Mouse (Mus musculus) midbrain, embryonic 10.5 days (tissue): Measurements from ENCODE around the gene Olfr166. TPM values are rescaled to one million over a fixed set of nuclear protein-coding genes. Genes with fewer than 3 reads are reported as not detected.
"Not testable (repeated sequence)": the region's sequence is repeated elsewhere in the genome, so short reads cannot be mapped to it uniquely, and the experiment has no call there.

Experiments
- DNase-seq: peaks from one replicate; pipeline ENCODE4 v3.0.0-alpha.2; 2017; ENCODE audit warnings: low spot score
- H3K27ac ChIP-seq: fragments of 300-500 bp; sonication (generic); replicated peaks from 2 replicates; pipeline ENCODE4 v1.5.1; 2016; ENCODE audit warnings: mild to moderate bottlenecking
- H3K27me3 ChIP-seq: fragments of 300-500 bp; sonication (generic); 2 replicates; pipeline ENCODE4 v1.6.1; 2016; ENCODE audit warnings: low read depth, mild to moderate bottlenecking; ENCODE audit not compliant: poor library complexity, severe bottlenecking
- H3K36me3 ChIP-seq: fragments of 300-500 bp; sonication (generic); 2 replicates; pipeline ENCODE4 v1.6.1; 2016; ENCODE audit warnings: mild to moderate bottlenecking, moderate library complexity
- H3K4me1 ChIP-seq: fragments of 300-500 bp; sonication (generic); 2 replicates; pipeline ENCODE4 v1.6.1; 2016
- H3K4me3 ChIP-seq: fragments of 300-500 bp; sonication (generic); 2 replicates; pipeline ENCODE4 v1.5.1; 2016; ENCODE audit warnings: mild to moderate bottlenecking, moderate library complexity
- H3K9me3 ChIP-seq: fragments of 300-500 bp; sonication (generic); replicated peaks from 2 replicates; pipeline ENCODE4 v1.6.1; 2016; ENCODE audit warnings: mild to moderate bottlenecking
- WGBS: fragments of 180-500 bp; shearing (Covaris S2); methylation state at CpG from one replicate; pipeline ENCODE4 v1.1.7; 2016; 5-methylcytosine and 5-hydroxymethylcytosine counted together
- polyA plus RNA-seq: library from polyadenylated mRNA; unstranded; fragments of >200 nt; fragmentation: Nextera tagmentation; extraction: Ambion mirVana; gene quantifications from 2 replicates; pipeline ENCODE4 v1.2.1, GENCODE M21; 2016

The Olfr166 gene
- not detected in 2 replicates for polyA plus RNA-seq

DNA sequence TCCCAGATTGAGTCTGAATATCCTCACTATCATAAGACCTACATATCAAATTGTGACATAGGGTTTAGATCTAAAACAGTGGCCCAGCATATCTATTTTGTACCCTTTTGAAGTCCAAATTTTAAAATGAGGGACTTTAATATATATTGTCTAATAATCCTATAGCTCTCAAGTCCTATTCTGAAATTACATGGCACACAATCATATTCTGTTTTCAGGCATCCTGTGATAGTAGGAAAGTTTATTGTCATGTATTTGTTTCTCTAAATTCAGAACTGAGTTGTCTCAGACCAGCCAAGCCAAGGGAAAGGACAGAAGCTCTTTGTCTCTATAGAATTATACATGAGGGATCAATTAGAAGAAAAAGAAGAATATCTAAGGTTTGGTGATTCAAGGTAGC lies at the start of gene Olfr166:
Gene Olfr166, plus strand, starts transcription at position 301 of the 400 bp plus-strand sequence.
- no peaks in the 10 kb centered on the region for H3K4me1 ChIP-seq

DNA sequence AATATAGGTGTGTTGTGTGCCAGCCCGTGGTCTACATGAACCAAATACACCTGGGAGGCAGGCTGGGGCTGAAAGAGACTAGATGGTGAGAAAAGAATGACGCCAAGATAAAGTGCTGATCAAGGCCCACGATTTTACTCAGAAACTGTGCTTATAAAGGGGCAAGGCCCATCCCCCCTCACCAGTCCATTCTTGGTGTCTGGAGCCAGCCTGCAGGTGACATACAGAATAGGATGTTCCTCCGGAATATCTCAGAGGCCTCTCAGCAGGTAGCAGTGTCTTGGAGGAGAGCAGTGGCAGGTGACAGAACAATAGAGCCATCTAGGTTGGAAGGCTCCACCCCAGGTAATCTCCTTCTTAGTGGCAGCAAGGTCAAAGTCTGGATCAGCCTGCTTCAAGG lies 24.8 kb upstream of the Olfr166 start:
- WGBS: 85% methylated on average over 4 of the region's 4 CpGs
- DNase-seq, H3K4me1 ChIP-seq, H3K36me3 ChIP-seq, H3K4me3 ChIP-seq, H3K27ac ChIP-seq, H3K27me3 ChIP-seq: not testable (repeated sequence)
- peaks cover 17% of the 10 kb centered on the region; the same call in 1 of the 2 replicates for H3K9me3 ChIP-seq

More for the DNA sequence above, at the start of gene Olfr166:
- H3K9me3 ChIP-seq: peaks cover 17% of the 10 kb centered on the region; the same call in 1 of the 2 replicates
- no peak within 1 kb of the TSS for H3K4me3 ChIP-seq
- no peaks in the 10 kb centered on the region for H3K27me3 ChIP-seq
- no peaks in the 10 kb centered on the region for H3K36me3 ChIP-seq
- no peak for DNase-seq
- no peak within 1 kb of the TSS for H3K27ac ChIP-seq

DNA sequence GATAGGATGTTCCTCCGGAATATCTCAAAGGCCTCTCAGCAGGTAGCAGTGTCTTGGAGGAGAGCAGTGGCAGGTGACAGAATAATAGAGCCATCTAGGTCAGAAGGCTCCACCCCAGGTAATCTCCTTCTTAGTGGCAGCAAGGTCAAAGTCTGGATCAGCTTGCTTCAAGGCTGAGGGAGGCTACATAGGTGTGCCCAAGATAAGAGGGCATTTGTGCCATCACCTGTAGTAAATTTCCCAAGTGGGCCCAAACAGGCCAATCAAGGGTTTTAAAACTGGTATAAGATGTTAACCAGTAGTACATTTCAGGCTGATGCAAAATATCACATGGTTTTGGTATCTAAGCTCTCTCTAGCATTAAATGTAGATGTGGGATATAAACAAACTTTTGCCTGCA lies 19.1 kb upstream of the Olfr166 start:
- 82% methylated on average over 1 of the region's 1 CpGs for WGBS
- Histone ChIP-seq H3K4me3 (no peak overlapping the region), H3K9me3 (0 out of 2 replicates have a peak, but pooled peaks cover 3% of the 10 kb centered on the region), H3K27ac (no peak overlapping the region), H3K4me1 (no peaks in the 10 kb centered on the region), H3K27me3 (no peaks in the 10 kb centered on the region), H3K36me3 (no peaks in the 10 kb centered on the region)
- DNase-seq: no peak

DNA sequence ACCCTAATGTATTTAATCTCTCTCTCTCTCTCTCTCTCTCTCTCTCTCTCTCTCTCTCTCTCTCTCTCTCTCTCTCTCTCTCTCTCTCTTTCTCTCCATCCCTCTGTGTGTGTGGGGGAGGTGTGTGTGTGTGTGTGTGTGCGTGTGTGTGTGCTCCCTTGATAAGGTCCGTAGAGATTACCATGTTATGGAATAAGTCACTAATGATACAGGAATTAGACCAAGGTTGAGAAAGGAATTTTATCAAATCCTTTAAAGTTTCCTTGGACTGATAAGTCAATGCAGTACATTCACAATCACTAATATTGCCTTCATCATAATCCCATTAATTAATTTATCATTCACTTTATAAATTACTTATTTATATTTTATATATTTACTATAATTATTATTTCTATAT lies 38.7 kb downstream of the Olfr166 start, which contains the start of gene Olfr167:
Gene Olfr167, minus strand, starts transcription at position 101 of the 400 bp plus-strand sequence.
- H3K27me3 ChIP-seq: no peaks in the 10 kb centered on the region
- H3K36me3 ChIP-seq: no peaks in the 10 kb centered on the region
- no peaks in the 10 kb centered on the region; the same call in 1 of the 2 replicates for H3K9me3 ChIP-seq
- H3K4me3 ChIP-seq: no peak within 1 kb of the TSS
- WGBS: 93% methylated on average over 2 of the region's 2 CpGs
- no peak for DNase-seq
- H3K4me1 ChIP-seq: no peaks in the 10 kb centered on the region
- no peak within 1 kb of the TSS for H3K27ac ChIP-seq

DNA sequence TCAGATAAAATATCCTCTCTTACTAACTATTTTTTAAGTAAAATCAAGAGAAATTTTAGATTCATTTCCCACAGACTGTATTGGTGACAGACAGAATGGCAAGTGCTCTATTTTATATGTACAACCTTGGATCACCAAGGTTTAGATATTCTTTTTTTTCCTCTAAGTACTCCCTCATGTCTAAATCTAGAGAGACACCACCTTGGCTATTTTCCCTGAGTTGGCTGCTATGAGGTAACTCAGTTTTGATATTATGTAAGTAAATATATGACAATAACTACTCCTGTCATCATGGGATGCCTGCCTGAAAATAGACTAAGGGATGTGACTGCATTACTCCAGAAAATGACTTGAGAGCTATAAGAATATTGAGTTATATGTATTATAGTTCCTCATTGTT lies 52.0 kb downstream of the Olfr166 start, which contains the start of gene Olfr168:
Gene Olfr168, minus strand, starts transcription at position 101 of the 400 bp plus-strand sequence.
- no peak within 1 kb of the TSS for H3K4me3 ChIP-seq
- H3K9me3 ChIP-seq: peaks cover 5% of the 10 kb centered on the region; the same call in 1 of the 2 replicates
- no peaks in the 10 kb centered on the region for H3K36me3 ChIP-seq
- H3K27ac ChIP-seq: no peak within 1 kb of the TSS
- no peaks in the 10 kb centered on the region for H3K4me1 ChIP-seq
- no peaks in the 10 kb centered on the region for H3K27me3 ChIP-seq
- DNase-seq: no peak

Other genes starting within 250 kb of the Olfr166 start
- not detected in 2 replicates for gene Olfr164, start 169.6 kb upstream of the Olfr166 start, polyA plus RNA-seq
- gene Olfr165, start 60.6 kb upstream of the Olfr166 start, polyA plus RNA-seq: not detected in 2 replicates
- not detected in 2 replicates for gene Olfr167, start 38.6 kb downstream of the Olfr166 start, polyA plus RNA-seq
- gene Olfr168, start 51.9 kb downstream of the Olfr166 start, polyA plus RNA-seq: not detected in 2 replicates
- gene Olfr169, start 88.1 kb downstream of the Olfr166 start, polyA plus RNA-seq: not detected in 2 replicates
- not detected in 2 replicates for gene Olfr170, start 128.2 kb downstream of the Olfr166 start, polyA plus RNA-seq
- not detected in 2 replicates for gene Olfr171, start 146.2 kb downstream of the Olfr166 start, polyA plus RNA-seq
- gene Lamp3, start 222.7 kb downstream of the Olfr166 start, polyA plus RNA-seq: 0.04 TPM in 1 of 2 replicates, not detected in the other